Mouse (Mus musculus): ENCODE data around the gene 2810006K23Rik. TPM values are rescaled to one million over a fixed set of nuclear protein-coding genes. Genes with fewer than 3 reads are reported as not detected.

The 2810006K23Rik gene
- polyA plus RNA-seq, 1 experiment from 2014 or later = 18.5 TPM

Other genes with a start within 250 kb of the 2810006K23Rik start
- gene Abcb9, start 232.3 kb upstream of the 2810006K23Rik start, polyA plus RNA-seq (2015; fragmentation: Nextera tagmentation; extraction: Ambion mirVana) = 1.6 and 1.7 TPM in 2 replicates
- 18.3 and 18.8 TPM in 2 replicates for gene Ogfod2, start 215.8 kb upstream of the 2810006K23Rik start, polyA plus RNA-seq (2015; fragmentation: Nextera tagmentation; extraction: Ambion mirVana)
- 68.5 and 70.8 TPM in 2 replicates for gene Arl6ip4, start 212.0 kb upstream of the 2810006K23Rik start, polyA plus RNA-seq (2015; fragmentation: Nextera tagmentation; extraction: Ambion mirVana)
- 5.1 and 6.6 TPM in 2 replicates for gene Pitpnm2, start 78.3 kb upstream of the 2810006K23Rik start, polyA plus RNA-seq (2015; fragmentation: Nextera tagmentation; extraction: Ambion mirVana)
- gene Mphosph9, start 117 bp upstream of the 2810006K23Rik start, polyA plus RNA-seq (2015; fragmentation: Nextera tagmentation; extraction: Ambion mirVana) = 10.2 and 13.6 TPM in 2 replicates
- 20.5 and 23.9 TPM in 2 replicates for gene Cdk2ap1, start 35.0 kb downstream of the 2810006K23Rik start, polyA plus RNA-seq (2015; fragmentation: Nextera tagmentation; extraction: Ambion mirVana)
- 54.3 and 64.1 TPM in 2 replicates for gene Sbno1, start 97.9 kb downstream of the 2810006K23Rik start, polyA plus RNA-seq (2015; fragmentation: Nextera tagmentation; extraction: Ambion mirVana)
- gene Kmt5a, start 111.8 kb downstream of the 2810006K23Rik start, polyA plus RNA-seq (2015; fragmentation: Nextera tagmentation; extraction: Ambion mirVana) = 26.7 and 34.4 TPM in 2 replicates
- gene Rilpl2, start 150.3 kb downstream of the 2810006K23Rik start, polyA plus RNA-seq (2015; fragmentation: Nextera tagmentation; extraction: Ambion mirVana) = 12.3 and 14.8 TPM in 2 replicates
- gene Snrnp35, start 155.0 kb downstream of the 2810006K23Rik start, polyA plus RNA-seq (2015; fragmentation: Nextera tagmentation; extraction: Ambion mirVana) = 22.9 and 23.9 TPM in 2 replicates
- 21.8 and 23.1 TPM in 2 replicates for gene Rilpl1, start 203.3 kb downstream of the 2810006K23Rik start, polyA plus RNA-seq (2015; fragmentation: Nextera tagmentation; extraction: Ambion mirVana)
- gene Tmed2, start 212.6 kb downstream of the 2810006K23Rik start, polyA plus RNA-seq (2015; fragmentation: Nextera tagmentation; extraction: Ambion mirVana) = 396 and 446 TPM in 2 replicates
- gene Ddx55, start 224.8 kb downstream of the 2810006K23Rik start, polyA plus RNA-seq (2015; fragmentation: Nextera tagmentation; extraction: Ambion mirVana) = 8.7 and 8.8 TPM in 2 replicates